Mouse (Mus musculus) intestine, embryonic 14.5 days (tissue): Measurements from ENCODE around the gene Spo11. TPM values are rescaled to one million over a fixed set of nuclear protein-coding genes. Genes with fewer than 3 reads are reported as not detected.

Source experiments
- ATAC-seq: fragments of 200-750 bp; cut with Nextera tagmentation; replicated peaks from 2 replicates; pipeline ENCODE4 v1.8.0; 2017; ENCODE audit warnings: low read depth, moderate number of reproducible peaks, moderate TSS enrichment, moderate library complexity; ENCODE audit not compliant: low FRiP score, low TSS enrichment
- DNase-seq: peaks from one replicate; pipeline ENCODE4 v3.0.0-alpha.2; 2018; ENCODE audit warnings: low spot score
- H3K27ac ChIP-seq: fragments of 300-500 bp; sonication (generic); 2 replicates; pipeline ENCODE4 v1.5.1; 2014; ENCODE audit warnings: low read depth, mild to moderate bottlenecking, control low read depth
- H3K27me3 ChIP-seq: fragments of 300-500 bp; sonication (generic); replicated peaks from 2 replicates; pipeline ENCODE4 v1.6.1; 2014; ENCODE audit warnings: low read length, control low read depth; ENCODE audit not compliant: control insufficient read depth, insufficient read depth
- H3K36me3 ChIP-seq: fragments of 300-500 bp; sonication (generic); 2 replicates; pipeline ENCODE4 v1.6.1; 2014; ENCODE audit warnings: low read length, control low read depth; ENCODE audit not compliant: control insufficient read depth, insufficient read depth
- H3K4me1 ChIP-seq: fragments of 300-500 bp; sonication (generic); replicated peaks from 2 replicates; pipeline ENCODE4 v1.6.1; 2014; ENCODE audit warnings: low read length, control low read depth, mixed read lengths; ENCODE audit not compliant: control insufficient read depth, insufficient read depth
- H3K4me2 ChIP-seq: fragments of 300-500 bp; sonication (generic); 2 replicates; pipeline ENCODE4 v1.6.1; 2014; ENCODE audit warnings: low read length
- H3K4me3 ChIP-seq: fragments of 300-500 bp; sonication (generic); 2 replicates; pipeline ENCODE4 v1.5.1; 2014; ENCODE audit warnings: low read depth, low read length, control low read depth, mixed read lengths
- H3K9ac ChIP-seq: fragments of 300-500 bp; sonication (generic); 2 replicates; pipeline ENCODE4 v1.6.1; 2014; ENCODE audit warnings: mild to moderate bottlenecking, low read length
- H3K9me3 ChIP-seq: fragments of 300-500 bp; sonication (generic); 2 replicates; pipeline ENCODE4 v1.6.1; 2016; ENCODE audit warnings: low read length, control low read depth; ENCODE audit not compliant: control insufficient read depth
- WGBS: fragments of 180-500 bp; shearing (Covaris S2); extraction: QIAGEN DNeasy Blood & Tissue Kit; methylation state at CpG from one replicate; pipeline ENCODE4 v1.1.7; 2014; 5-methylcytosine and 5-hydroxymethylcytosine counted together
- polyA plus RNA-seq: library from polyadenylated mRNA; unstranded; fragments of >200 nt; fragmentation: Nextera tagmentation; extraction: Ambion mirVana; gene quantifications from 2 replicates; pipeline ENCODE4 v1.2.1, GENCODE M21; 2014

Gene Spo11
- polyA plus RNA-seq, 1 experiment from 2014 or later = not detected

DNA sequence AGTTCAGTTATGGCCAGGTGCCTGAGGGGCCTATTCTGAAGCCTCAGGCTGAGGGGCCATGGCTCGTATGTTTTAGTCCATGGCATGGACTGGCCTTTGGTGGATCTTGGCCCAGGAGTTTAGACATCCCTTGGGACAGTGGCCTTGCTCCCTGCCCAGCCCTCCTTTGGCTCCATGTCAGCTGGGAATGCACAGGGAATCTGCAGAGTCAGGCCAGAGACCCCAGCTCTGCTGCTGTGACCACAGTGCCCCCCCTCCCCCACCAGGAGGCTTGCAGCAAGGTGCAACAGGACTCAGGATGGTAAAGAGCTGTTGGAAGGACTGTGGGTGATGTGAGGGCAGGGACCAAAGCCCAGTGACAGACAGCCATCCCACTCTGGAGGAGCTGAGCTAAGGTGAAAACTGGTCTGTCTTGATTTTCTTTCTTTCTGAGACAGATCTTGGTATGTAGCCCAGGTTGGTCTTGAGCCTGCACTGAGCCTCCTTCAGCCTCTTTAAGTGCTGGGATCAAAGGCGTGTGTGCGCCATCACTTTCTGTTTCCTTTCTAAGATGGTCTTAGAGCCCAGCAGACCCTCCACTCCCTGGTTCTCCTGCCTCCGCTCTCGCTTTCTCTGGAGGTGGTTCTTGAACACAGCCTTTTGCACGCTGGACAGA lies 49.8 kb downstream of the Spo11 start:
- H3K4me2 ChIP-seq = no peak overlapping the region

GRCm38 (mm10) chr2:173027824-173028495 lies 50.5 kb downstream of the Spo11 start:
- ATAC-seq = no peak
- no peak for DNase-seq
- Histone ChIP-seq H3K9me3 (no peaks in the 10 kb centered on the region), H3K36me3 (peaks cover 39% of the 10 kb centered on the region), H3K27ac (no peak overlapping the region), H3K4me2 (no peak overlapping the region), H3K4me1 (peaks cover 22% of the 10 kb centered on the region), H3K4me3 (no peak overlapping the region), H3K27me3 (no peaks in the 10 kb centered on the region), H3K9ac (no peak overlapping the region)
- 73% methylated on average over 4 of the region's 4 CpGs for WGBS

More for the DNA sequence above, 49.8 kb downstream of the Spo11 start:
- 89% methylated on average over 6 of the region's 6 CpGs for WGBS
- Histone ChIP-seq H3K27ac (no peak overlapping the region), H3K9ac (no peak overlapping the region), H3K4me3 (no peak overlapping the region), H3K36me3 (peaks cover 36% of the 10 kb centered on the region), H3K27me3 (no peaks in the 10 kb centered on the region), H3K9me3 (no peaks in the 10 kb centered on the region), H3K4me1 (peaks cover 26% of the 10 kb centered on the region)
- ATAC-seq = no peak
- no peak for DNase-seq

- 86% methylated on average over 3 of the region's 3 CpGs for WGBS
- peaks cover 16% of the 10 kb centered on the region for H3K4me1 ChIP-seq
These were observed 51.1 kb downstream of the Spo11 start for GRCm38 (mm10) chr2:173028508-173029031.

GRCm38 (mm10) chr2:173030591-173031338 lies 53.3 kb downstream of the Spo11 start:
- WGBS = 67% methylated on average over 12 of the region's 12 CpGs
- no peak overlapping the region for H3K9ac ChIP-seq

More at GRCm38 (mm10) chr2:173028508-173029031, 51.1 kb downstream of the Spo11 start:
- Histone ChIP-seq H3K4me3 (no peak overlapping the region), H3K36me3 (peaks cover 45% of the 10 kb centered on the region), H3K4me2 (no peak overlapping the region), H3K27me3 (no peaks in the 10 kb centered on the region), H3K9ac (no peak overlapping the region), H3K9me3 (no peaks in the 10 kb centered on the region), H3K27ac (no peak overlapping the region)
- DNase-seq = no peak
- ATAC-seq = no peak

DNA sequence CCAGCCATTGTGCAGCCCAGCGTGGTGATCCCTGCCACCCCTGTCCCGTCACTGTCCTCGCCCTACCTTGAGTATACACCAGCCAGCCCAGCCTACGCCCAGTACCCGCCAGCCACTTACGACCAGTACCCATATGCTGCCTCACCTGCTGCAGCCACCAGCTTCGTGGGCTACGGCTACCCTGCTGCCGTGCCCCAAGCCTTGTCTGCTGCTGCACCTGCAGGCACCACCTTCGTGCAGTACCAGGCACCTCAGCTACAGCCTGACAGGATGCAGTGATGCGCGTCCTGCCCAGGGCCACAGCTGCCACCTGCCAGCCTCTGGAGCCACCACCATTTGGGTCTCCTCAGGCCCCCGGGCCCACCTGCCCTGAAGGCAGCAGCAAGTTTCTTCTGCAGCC lies 56.0 kb downstream of the Spo11 start:
- Histone ChIP-seq H3K4me3 (no peak overlapping the region), H3K27me3 (no peaks in the 10 kb centered on the region), H3K36me3 (peaks cover 51% of the 10 kb centered on the region), H3K4me1 (no peaks in the 10 kb centered on the region), H3K27ac (no peak overlapping the region), H3K9me3 (no peaks in the 10 kb centered on the region), H3K4me2 (no peak overlapping the region), H3K9ac (no peak overlapping the region)
- WGBS = 90% methylated on average over 13 of the region's 13 CpGs
- ATAC-seq (no peak), DNase-seq (no peak)

More at GRCm38 (mm10) chr2:173030591-173031338, 53.3 kb downstream of the Spo11 start:
- H3K27ac ChIP-seq = no peak overlapping the region
- H3K4me2 ChIP-seq = no peak overlapping the region
- ATAC-seq = no peak
- no peak overlapping the region for H3K4me3 ChIP-seq
- H3K4me1 ChIP-seq = peaks cover 6% of the 10 kb centered on the region
- H3K27me3 ChIP-seq = no peaks in the 10 kb centered on the region
- no peak for DNase-seq
- peaks cover 59% of the 10 kb centered on the region for H3K36me3 ChIP-seq
- H3K9me3 ChIP-seq = no peaks in the 10 kb centered on the region

DNA sequence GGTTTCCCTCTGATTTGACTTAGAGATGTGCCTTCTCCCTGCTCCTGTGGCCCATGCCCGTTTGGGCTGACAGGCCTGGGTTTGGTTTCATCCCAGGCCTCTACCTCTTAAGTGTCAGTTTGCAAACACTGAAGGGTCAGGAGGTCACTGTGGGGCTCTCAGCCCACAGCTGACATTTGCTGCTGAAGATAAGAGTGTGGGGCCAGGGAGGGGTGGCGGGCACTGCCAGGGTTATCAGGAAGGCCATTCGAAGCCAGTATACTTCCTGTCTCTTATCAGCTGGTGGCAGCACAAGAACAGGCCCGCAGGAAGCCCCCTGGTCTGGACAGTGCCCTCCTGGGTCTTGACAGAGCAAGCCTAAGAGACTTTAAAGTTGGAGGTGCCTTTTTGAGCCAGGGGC lies 57.5 kb downstream of the Spo11 start:
- Histone ChIP-seq H3K27ac (no peak overlapping the region), H3K27me3 (no peaks in the 10 kb centered on the region), H3K9me3 (no peaks in the 10 kb centered on the region), H3K4me2 (no peak overlapping the region), H3K36me3 (peaks cover 43% of the 10 kb centered on the region), H3K4me3 (no peak overlapping the region), H3K9ac (no peak overlapping the region), H3K4me1 (no peaks in the 10 kb centered on the region)
- WGBS = 35% methylated on average over 4 of the region's 4 CpGs
- ATAC-seq = no peak
- DNase-seq = no peak

- no peak overlapping the region for H3K4me3 ChIP-seq
- no peak for DNase-seq
- H3K27ac ChIP-seq = no peak overlapping the region
- H3K4me2 ChIP-seq = no peak overlapping the region
- peaks cover 37% of the 10 kb centered on the region for H3K36me3 ChIP-seq
- no peak for ATAC-seq
- no peak overlapping the region for H3K9ac ChIP-seq
- no peaks in the 10 kb centered on the region for H3K9me3 ChIP-seq
- 91% methylated on average over 5 of the region's 5 CpGs for WGBS
- no peaks in the 10 kb centered on the region for H3K27me3 ChIP-seq
- no peaks in the 10 kb centered on the region for H3K4me1 ChIP-seq
These were observed 58.2 kb downstream of the Spo11 start for GRCm38 (mm10) chr2:173035653-173036052.

DNA sequence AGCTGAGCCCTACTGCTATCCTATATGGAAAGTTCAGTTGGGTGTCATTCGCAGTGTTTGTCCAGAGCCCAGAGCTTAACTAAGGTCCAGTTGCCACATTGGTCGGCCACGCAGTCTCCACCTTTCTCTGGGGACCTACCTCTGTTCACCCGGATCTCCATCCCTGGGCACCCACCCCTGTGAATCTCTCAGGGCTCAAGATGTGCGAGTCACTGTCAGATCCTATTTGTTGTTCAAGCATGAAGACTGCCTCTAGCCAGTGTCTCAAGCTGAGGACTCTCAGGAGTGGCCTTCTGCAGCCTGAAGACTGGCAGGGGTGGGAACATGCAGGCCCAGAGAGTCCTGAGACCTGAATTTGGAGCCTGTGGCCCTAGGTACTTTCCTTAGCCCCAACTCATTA lies 58.6 kb downstream of the Spo11 start:
- Histone ChIP-seq H3K9ac (no peak overlapping the region), H3K4me3 (no peak overlapping the region), H3K27ac (no peak overlapping the region), H3K27me3 (no peaks in the 10 kb centered on the region), H3K9me3 (no peaks in the 10 kb centered on the region), H3K36me3 (peaks cover 33% of the 10 kb centered on the region), H3K4me1 (no peaks in the 10 kb centered on the region), H3K4me2 (no peak overlapping the region)
- ATAC-seq (no peak), DNase-seq (no peak)
- 87% methylated on average over 5 of the region's 5 CpGs for WGBS
